Mouse (Mus musculus): ENCODE data around the gene Gm10320.

The Gm10320 gene

DNA sequence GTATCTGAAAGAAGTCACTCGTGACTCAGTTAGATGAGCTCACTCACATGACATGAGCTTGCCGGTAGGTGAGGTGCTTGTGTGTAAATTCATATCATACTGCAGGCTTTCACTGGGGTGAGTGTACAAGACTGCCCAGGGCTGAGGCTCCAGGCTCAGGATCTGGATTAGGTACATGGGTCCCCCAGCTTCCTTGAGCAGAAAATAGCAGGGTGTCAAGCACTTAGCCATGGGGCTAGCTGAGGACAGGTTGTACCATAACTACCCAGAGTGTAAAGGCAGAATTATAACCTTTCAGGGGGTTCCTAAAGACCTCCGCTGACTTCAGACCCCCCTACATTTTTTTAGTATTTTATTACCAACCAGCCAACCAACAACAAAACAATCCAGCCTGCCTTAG, at the start of gene Gm10320:
Gene Gm10320, minus strand, starts transcription at position 93 of the 400 bp plus-strand sequence.
- no peak for DNase-seq

DNA sequence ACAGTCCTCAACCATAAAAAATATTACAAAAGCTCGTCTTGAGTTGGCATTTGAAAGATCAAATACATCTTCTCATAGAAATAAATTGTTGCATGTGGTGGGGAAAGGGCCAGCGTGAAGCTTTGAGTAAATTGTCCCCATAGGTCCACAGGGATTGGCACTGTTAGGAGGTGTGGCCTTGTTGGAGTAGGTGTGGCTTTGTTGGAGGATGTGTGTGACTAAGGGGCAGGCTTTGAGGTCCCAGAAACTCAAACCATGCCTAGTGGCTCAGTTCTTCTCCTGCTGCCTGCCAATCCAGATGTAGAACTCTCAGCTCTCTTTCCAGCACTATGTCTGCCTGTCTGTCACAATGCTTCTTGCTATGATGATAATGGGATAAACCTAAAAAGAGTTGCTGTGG, 49.8 kb upstream of the Gm10320 start:
- no peak for DNase-seq

DNA sequence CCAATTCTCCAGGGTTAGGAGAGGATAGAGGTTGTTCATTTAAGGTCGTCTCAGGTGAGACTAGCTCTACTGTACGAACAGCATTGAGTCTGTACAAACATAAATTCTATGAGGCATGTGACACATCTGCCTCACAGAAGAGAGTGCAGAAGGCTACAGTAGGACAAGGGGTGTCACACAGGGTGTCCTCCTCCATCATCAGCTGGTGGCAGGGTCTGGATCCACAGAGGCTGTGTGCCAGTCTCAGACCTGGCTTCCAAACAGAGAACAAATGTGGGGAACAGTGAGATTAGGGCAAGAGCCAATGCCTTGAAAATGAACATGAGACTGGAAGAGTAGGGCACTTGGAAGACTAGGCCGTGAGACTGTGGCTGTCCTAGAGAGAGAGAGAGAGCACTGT, 48.4 kb upstream of the Gm10320 start:
- DNase-seq = no peak

DNA sequence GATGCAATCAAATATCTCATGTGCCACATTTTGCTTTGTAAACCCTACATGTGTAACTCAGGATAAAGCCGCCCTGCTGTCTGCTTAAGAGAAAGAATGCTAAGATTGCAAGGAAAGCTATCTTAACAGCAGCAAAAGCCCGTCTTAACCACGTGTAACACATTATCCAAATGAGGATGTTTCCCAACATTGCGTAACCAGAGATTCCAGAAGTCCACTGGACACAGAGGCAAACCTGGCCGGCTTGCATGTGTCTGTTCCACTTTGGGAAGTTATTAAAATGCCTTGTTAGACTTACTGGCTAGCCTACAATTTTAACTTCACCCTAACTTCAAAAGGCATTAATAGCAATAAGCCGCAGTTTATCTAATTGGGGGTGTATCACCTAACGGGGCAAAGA, 47.5 kb upstream of the Gm10320 start:
- no peak for DNase-seq

DNA sequence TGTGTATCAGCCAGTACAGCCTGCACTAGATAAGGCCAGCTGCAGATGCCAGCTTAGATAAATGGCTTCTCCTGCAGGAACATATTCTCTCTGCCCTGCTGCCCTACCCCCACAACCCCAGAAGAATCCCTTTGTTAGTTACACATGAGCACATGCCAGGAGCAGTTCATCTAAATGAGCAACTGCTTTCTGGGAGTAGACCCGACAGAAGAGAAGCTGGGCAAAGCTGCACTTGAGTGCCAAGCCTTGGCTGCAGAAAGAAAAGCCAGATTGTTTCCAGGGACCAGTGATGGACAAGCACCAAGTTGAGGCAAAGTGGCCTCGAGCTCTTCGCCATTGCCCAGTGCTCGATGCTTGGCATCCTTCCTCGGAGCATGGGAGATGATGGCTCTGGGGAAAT, 46.8 kb upstream of the Gm10320 start:
- no peak for DNase-seq

DNA sequence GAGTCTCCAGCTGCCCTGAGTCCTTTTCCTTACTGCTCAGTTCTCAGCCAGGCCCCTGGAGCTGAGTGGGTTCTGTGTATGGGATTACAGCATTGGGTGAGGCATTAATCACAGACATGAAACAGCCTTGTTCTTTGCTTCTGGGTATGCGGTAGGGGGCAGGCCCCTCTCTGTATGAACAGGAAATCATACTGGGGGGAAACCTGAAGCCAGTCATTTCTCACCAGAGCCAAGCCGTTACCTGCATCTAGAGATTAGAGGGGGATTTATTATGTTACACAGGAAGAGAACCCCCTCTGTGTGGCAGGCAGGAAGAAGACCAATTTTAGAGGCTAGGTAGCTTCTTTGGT, 43.1 kb upstream of the Gm10320 start:
- DNase-seq = no peak

DNA sequence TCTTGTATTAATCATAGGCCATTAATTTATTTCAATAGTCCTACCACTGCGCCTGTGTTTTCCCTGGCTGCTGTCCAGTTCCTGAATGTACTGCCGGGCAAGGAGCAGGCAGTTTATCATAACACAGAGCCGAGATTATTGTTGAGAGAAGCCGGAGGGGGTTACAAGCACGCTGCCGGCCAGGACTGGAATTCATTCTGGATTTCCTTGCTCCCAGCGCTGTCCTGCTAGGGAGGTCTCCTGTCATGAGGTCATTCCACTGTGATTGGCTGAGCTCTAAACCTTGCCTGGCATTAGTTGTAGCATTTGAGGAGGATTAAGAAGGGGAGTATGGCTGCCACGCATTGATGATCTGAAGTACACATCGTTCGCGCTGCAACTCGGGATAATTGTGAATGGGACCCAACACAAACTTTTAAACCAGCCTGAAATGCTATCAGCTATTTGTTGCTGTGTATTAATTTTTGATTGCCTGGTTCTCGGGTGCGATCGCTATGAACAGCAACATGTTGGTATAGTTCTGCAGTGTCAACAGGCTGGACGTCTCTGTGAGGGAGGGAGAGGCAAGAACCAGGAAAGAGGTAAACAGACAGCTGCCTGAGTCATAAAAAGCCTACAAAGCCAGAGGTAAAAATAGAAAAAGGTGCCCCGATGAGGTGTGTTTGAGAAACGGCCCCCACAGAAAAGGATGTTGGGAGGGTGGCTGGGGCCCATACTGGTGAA, 42.5 kb upstream of the Gm10320 start:
- peak; percentile 15 for DNase-seq

DNA sequence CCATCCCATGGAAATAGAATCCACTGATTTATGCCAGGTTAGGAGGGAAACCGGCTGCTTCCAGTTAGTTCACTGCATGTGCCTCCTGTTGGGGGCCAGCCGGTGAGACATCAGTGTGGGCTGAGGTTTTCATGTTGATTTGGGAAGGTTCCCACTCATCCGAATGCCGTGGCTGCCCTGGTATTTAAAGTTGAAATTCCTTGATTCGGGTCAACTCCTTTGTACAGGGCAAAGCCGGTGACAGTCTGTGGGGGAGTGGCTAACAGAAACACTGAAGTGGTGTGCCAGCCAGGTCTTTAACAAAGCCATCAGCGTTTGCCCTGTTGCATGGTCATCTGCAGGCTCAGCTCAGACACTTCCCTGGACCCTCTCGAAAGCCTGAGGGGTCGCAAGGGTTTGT, 41.6 kb upstream of the Gm10320 start:
- no peak for DNase-seq

DNA sequence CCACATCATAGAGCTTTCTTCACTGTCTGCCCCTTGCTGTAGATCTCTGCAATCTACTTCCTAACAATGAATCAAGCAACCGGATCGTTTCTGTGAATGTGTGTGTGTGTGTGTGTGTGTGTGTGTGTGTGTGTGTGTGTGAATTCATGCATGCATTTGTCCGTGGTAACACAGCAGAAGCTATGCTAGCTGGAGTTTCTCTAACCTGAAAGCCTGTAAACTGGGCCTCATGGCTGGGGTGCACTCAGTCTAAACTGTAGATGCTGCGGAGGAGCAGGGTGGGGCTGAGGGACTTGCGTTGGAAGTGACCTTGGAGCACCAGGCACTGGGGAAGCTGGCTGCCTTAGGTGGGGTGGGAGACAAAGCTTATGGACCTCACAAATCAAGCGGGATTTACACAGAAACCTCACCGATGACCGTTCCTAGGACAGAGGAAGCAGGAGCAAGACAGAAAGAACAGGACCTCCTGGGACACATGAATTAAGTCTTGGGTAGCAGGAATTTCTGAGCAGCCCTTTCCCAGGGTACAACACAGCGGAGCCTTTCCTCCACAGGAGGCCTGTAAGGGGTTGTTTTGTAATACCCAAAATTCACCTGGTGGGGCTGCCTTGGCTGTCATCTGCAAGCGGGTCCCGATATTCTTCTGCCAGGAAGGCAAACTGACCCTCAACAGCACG, 41.0 kb upstream of the Gm10320 start:
- no peak for DNase-seq

DNA sequence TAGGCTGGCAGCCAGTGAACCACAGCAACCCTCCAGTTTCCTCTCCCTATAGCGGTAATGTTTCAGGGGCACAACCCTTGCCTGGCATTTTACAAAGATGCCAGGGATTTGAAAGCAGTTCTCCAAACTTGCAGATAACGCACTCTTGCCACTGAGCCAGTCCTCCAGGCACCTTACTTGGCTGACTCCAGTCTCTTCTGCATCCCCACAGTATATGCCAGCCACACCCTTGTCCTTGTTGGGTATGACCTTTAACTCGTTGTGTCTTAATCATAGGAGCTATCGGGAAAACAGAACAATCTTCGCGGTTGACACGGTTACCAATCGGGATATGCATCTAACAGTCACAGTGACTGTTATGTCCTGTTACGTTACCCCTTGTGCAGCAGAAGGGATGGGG, 40.2 kb upstream of the Gm10320 start:
- DNase-seq = no peak

DNA sequence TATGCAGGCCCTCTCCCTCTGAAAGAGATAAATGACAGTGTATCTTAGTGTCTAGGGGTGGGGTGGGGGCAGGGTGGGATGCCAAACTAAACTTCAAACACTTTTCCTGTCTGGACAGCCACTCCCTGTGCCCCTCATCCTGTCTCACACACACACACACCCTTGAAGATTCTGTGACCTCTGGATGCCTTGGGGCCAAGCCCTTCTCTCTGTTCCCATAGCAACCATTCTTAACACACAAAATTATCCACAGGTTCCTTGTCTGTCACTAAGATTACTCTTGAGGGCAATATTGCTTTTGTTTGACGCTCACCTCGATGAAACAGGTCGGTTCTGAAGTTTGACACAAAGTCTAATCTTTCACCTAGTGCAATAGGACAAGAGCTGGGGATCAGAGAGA, 39.5 kb upstream of the Gm10320 start:
- no peak for DNase-seq

DNA sequence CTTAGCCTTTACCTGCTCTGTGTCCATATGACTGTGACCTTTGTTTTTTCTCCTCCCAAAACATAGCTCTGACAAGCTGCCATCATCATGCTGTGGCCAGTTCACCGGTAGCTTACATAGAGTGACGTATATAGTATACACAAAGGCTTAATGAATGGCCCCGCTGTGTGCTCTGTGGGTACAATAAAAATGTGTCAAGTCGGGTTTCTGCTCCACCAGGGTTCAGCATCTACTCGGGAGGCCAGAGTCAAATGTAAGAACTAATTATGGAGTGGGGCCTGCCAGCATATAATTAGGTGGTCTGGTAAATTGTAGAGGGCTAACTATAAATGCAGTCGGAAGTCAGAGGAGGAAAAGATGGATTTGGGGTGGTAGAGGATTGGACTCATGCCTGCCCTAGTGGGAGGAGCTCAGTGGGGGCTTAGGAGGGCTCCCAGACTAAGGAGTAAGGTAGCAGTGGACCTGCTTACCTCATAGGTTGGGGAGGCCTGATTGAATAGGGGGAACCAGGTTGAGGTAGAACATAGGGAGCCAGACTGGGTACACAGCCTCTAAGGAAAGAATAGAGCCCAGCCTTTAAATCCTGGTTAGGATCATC, 32.0 kb upstream of the Gm10320 start:
- DNase-seq = no peak

DNA sequence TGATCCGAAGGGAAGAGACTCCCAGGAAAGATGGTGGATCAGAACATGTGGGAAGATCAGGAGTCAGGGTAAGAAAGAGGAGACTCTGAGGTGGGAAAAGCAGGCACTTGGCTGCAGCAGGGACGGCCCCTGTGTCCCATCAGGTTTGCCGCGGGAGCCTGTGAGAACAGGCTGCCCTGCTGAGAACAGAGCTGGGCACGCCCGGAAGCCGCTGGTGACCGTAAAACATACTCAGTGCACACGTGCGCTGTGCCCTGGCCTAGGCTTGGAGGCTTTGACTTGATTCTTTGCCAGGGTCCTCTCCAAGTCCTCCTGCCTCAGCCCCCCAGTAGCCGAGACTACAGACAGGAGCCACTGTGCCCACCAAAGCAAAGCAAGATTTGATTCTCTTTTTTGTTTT, 26.5 kb upstream of the Gm10320 start:
- DNase-seq = no peak

DNA sequence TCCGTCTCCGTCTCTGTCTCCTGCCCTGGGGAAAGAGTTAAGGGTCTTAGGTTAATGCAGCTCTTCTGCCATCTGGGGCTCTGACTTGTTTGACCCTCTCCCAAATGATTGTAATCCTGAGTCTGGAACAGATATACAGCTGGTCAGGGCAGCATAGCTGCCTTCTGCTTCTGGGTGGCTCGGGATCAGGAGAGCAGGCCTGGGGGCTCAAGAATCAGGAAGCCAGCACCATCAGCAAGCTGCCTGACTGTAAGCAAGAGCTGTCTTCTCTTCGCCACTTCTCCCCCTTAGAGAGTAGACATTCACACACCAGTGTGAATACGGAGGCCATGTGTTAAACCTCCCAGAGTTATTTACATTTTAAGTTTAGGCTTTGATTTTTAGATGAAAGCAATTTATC, 25.9 kb upstream of the Gm10320 start:
- no peak for DNase-seq

DNA sequence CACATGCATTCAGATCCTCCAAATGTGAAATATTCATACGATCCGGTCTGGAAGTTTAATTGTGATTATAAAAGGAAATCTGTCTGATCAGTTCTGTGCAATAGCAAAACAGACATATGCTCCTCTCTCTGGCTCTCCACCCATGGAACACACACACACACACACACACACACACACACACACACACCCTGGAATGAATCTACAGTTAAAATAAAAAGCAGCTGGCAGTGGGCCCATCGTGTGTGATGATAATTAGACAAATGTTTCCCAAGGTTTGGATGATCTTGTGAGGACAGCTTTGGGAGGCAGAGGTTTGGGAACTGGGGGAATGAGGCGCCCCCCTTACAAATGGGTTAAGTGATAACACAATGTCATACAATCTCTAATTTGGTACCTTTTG, 25.2 kb upstream of the Gm10320 start:
- no peak for DNase-seq

DNA sequence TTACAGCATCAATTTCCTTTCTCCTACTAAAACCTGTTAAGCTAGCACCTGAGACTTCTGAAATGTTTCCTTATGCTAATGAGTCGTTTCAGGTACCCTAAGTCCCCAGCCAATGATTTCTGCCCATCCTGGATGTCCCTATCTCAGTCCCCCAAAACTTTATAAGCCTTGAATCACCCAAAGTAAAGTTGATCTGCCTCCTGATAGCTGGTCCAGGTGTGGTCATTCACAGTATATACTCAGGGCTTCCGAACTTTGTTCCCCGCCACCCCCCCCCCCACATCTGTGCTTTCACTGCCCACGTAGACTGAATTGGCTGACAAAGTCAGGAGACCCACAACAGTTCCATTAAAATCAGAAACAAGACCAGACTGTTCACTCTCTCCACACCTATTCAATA, 20.3 kb upstream of the Gm10320 start:
- DNase-seq = no peak

DNA sequence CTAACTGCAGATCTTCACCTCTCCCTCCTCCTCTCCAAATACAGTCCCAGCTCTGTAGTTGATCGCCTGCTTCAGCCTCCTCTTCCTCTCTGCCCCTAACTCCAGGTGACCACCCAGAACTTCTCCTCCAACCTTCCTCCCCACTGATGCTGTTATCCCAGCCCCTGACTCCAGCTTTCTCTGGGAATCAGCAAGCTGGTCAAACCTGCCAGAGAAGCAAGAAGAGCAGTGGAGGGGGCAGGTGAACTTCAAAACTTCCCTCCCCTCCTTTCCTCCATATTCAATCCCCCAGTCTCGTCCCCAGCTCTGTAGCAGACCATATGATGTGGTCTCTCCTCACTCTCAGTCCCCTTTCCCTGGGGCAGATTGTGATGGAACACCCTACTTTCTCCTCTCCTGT, 15.9 kb upstream of the Gm10320 start:
- no peak for DNase-seq

DNA sequence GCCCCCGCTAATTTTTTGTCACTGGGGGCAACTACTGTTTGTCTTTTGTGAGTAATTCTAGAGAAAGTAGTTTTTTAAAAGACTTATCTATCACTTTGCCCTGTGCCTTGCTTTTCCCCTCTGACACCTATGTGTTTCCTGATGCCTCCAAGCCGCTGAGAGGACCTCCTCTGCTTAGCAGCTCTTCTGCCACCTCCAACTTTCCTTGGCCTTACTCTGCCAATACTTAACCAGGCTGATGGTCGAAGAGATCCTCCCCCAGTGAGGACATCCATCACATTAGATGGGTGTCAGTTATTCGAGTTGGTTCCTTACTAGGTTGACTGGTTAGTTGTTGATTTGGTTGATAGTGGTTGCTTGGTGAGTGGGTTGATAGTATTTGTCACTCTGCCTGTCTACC, 14.7 kb upstream of the Gm10320 start:
- DNase-seq = no peak

DNA sequence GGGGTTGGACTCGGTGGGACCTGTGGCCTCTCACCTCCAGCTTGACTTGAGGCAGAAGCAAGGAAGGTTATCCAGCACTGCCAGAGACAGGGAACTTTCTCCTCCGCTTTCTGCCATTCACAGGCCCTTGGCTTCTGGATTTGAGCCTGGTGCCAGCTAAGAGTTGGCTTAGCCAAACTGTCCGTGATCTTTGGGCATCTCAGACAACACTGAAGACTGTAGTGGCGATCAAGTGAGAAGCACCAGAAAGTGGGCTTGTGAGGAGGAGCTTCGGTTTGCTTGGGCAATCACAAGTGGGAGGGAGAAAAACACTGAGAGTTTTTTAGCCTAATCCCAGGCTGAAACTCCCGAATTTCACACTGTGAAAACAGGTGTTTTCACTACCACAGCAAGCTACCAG, 14.2 kb upstream of the Gm10320 start:
- DNase-seq = no peak

DNA sequence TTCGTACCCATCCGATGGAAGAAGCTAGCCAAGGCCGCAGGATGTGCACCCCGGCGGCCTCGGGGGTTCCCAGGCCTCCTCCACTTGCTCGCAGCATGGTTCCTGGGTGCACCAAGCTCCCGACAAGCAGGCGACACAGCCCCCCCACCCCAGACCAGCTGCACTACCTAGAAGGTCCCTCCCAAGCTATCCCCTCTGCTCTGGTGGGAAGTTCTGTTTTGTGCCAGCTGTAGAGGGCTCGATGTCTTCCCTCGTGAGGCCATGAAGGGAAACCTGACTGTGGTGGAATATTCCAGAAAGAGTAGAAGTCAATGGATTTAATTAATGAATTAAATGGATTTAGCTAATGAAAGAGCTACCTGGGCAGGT, 13.7 kb upstream of the Gm10320 start:
- no peak for DNase-seq

DNA sequence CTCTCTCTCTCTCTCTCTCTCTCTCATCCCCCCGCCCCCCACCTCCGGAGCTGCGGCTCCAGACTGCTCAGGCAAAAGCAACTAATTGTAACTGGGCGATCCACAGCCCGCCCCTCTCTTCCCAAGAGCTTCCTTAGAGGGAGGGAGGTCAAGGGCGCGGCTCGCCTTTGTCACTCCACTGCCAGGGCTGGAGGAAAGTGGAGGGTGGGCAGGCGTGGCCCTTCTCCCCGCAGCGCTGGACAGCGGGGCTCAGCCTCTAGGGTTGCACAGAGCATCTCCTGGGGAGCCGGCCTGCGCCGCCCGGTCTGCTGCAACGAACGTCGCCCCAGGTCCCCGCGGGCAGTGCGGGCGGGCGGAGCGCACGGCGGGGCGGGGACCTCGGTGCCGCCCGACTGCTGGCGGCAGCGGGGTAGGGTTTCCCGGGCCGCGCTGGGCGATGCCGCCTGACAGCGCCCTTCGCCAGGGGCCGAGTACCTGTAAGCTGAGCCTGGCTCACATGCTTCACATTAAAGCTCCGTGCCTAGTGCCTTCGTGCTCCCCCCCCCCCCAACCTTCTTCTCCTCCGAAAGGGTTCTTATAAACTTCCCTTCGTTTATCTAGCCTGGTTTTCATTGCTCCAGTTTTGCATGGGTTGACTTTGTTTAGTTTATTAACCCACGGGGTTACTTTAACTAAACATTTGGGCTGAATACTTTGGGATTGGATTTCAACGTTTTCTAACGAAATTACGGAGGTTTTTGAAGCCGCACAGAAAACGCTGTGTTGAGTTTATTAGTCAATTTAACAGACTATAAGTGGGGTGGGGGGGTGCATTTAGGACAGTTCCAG, 13.1 kb upstream of the Gm10320 start:
- DNase-seq = no peak

DNA sequence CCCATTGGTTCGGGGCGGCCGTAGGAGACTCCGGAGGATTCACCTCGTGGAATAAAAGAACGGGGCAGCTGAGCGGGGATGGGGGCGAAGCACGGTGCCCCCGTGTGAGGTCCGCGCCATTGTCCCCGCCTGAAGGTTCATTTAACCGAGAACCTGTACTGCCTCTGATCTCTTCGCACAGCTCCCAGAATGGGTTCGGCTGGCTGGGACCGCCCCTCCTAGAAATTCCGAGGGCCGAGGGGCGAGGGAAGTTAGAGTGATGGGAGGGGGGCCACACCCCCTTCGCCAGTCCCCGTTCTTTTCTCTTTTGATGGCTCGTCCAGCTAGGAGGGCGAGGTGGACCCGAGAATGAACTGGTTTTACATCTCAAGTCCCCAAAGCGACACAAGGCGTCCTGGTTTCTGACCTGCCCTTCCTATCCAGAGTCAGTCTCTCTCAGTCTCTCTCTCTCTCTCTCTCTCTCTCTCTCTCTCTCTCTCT, 12.4 kb upstream of the Gm10320 start:
- DNase-seq = no peak

DNA sequence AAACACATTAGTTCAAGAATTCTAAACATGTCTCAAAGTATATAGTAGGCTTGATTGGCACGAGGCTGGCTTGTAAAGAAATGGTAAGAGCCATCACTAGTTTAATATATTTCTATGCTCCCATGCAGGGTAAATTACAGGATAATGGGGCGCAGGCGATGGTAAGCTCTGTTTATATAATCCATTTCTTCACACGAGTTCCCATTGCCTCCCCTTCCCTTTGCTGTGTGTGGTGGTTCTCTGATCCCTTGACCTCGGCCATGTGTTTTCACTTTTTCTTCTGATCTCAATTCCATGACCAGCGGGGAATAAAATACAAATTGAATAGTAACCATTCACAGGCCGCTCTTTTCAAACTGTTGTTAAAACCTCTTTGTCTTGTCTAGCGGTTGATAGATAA, 11.8 kb upstream of the Gm10320 start:
- DNase-seq = no peak
